Mouse (Mus musculus) T-cell, adult 2 months (primary cell): Measurements from ENCODE around the gene Tmem251.

ENCODE experiments used
- DNase-seq: peaks from one replicate; pipeline ENCODE4 v3.0.0; 2022; ENCODE audit warnings: low spot score

The Tmem251 gene

DNA sequence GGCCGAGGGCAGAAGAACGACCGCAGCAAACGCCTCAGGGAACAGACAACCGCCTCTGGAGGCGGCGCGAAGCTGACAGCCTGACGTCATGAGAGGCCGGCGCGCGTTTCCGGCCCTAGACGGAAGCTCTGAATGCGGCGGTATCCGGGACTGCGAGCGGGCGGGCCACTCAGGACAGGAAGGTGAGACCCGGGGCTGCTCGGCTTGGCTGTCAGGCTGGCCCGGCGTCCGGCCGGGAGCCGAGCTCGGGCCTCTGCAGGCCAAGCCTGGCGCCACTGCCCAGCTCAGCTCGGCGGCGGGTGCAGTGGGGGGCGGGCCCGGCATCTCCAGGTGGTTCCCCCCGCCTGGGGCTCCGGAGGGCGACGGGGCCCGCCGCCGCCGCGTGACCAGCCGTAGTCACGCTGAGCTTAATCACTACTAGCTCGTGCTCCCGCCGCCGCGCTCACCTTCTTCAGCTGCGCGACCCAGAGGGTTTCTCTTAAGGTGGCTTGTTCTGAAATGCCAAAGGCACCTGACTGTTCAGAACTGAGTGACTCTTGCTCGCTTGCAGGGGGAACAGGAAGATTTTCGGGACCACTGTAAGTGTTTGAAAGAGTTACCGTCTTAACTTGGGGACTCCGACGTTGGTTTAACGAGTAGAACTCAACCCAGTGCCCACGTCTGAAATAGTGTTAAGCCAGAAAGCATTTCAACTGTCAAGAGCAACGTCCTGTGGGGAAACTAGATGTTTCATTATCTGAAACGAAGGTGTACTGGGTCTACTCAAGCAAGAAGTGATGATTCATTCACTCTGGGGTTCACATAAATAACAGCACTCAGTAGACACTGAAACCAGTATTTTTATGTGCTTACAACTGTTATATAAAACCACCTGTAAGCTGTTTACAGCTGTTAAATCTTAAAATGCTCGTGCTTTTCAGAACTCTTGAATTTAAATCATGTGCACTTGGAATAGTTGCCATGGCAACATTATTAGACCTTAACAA is at the start of gene Tmem251, which contains the start of gene Moap1:
Gene Tmem251, plus strand, starts transcription at position 174 of the 986 bp plus-strand sequence.
Gene Moap1, minus strand, starts transcription at position 73 of the 986 bp plus-strand sequence.
- DNase-seq: peak; percentile 92

DNA sequence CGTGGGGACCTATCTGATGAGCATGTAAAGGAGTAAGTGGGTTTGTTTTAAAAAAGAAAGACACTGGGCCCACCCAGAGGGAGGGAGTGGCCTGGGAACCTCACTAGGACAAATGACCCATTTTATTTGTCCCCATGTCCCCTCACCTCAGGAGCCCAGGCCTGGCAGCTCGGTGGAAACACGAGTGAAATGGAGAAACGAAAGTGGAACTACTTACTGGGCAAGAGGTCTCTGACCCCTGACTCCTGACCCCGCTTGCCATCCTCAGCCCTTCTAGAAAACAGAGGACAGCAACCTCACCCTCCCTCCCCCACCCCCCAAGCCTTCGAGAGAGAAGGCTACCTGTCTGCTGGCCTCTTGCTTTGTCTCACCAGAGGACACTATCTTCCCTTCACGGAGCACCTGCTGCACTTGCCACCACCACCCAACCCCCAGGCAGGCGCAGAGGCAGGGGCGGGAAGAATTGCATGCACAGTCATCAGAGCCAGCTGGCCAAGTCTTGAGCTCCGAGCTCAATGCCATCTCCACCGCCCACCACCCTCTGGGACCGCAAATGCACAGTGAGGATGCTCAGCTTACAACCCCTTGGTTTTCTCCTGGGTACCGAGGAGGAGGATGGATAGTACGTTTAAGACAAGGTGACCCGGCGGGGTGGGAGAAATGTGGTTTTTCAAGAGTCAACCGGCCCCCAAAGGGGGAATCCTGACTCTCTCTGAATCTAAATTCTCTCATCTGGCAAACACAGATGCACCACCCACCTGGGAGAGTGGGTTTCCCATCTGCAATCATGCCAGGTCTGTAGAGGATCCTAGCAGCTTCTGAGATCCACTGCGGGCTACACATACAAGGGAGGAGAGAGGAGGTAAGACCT is 48.0 kb upstream of the Tmem251 start:
- DNase-seq: peak; percentile 47

- DNase-seq: no peak
These were observed 46.8 kb upstream of the Tmem251 start for GRCm38 (mm10) chr12:102696635-102697354.

- DNase-seq: no peak
These were observed 46.2 kb upstream of the Tmem251 start for GRCm38 (mm10) chr12:102697381-102697780.

- DNase-seq: no peak
These were observed 45.4 kb upstream of the Tmem251 start for GRCm38 (mm10) chr12:102698089-102698684.

DNA sequence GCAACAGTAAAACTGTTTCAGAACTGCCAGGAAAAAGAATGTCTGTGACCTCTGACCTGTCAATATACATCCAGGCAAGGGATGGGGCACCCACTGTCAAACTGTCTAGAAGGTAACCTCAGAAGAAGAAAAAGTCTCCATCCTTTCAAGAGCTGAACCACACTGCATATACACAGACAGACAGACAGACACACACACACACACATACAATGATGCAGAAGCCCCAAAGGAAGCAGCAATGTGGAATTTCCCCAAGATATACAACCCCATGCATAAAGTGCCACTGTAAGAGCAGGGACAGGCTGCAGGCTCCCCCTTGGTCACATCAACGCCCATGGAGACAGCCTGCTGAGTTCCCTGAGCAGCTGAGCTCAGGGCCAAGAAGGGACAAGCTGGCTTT is 44.4 kb upstream of the Tmem251 start:
- DNase-seq: peak; percentile 27

DNA sequence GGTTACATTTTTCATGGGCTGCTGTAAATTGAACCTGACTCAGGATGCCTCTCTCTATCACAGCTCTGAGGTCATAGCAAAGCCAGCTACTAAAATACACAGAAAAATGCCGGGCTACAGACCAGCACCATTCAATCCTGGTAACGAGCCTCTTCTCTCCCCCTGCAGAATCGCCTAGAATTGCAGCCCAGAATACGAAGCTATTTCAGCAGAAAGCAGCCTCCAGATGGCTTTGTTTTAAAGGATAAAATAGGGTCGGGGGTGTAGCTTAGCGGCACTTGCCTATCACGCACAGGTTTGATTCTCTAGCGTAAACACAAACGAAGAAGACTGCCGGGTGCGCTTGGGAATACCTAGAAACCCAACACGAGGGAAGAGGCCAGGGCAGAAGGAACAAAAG is 43.1 kb upstream of the Tmem251 start:
- DNase-seq: no peak

DNA sequence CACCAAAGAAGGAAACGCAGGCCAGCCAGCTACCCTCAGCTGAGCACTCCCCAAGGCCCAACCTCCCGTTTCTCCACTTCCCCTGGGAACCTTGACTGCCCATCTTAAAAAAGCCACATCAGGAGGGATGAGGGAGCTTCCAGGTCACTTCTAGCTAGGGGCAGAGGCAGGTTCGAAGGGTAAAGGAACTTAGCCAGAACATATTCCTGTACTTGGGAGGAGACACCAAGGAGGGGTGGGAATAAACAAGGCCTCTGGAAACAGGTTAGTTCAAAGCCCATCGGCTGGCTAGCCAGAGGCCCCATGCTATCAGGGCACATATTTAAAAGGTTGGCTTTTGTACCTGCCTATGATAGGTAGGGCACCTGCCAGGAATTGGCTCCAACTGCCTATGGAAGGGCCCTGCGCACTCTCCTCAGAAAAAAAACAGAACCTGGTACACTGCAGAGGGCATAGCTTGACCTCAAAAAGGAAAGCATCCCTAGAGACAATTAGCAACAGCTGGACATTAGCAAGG is 41.8 kb upstream of the Tmem251 start:
- no peak for DNase-seq

- peak; percentile 77 for DNase-seq
These were observed 41.0 kb upstream of the Tmem251 start for GRCm38 (mm10) chr12:102702356-102703110.

- DNase-seq: no peak
These were observed 40.5 kb upstream of the Tmem251 start for GRCm38 (mm10) chr12:102703111-102703412.

GRCm38 (mm10) chr12:102703441-102703840 is 40.1 kb upstream of the Tmem251 start:
- DNase-seq: no peak

DNA sequence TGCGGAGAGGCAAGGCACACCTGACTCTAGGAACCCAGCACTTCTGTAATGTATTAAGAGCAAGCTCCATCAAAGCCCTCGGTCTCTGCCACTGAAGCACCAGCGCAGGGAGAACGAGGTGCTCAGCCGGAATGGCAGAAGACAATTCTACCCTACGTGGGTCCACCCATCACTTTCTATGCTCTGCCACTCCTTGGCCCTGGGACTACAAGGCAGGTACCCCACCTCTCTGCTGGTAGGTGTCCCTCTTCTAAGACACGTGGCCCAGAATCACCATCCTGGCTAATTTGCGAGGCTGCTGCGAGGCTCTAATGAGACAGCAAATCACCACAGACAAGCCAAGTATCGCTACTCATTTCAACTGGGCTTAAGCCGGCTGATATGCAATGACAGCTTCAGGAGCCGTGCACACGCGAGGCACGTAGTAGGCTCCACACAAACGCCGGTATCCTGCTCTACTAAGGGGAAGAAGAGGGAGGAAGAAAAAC is 39.6 kb upstream of the Tmem251 start:
- DNase-seq: peak; percentile 20

- no peak for DNase-seq
These were observed 38.9 kb upstream of the Tmem251 start, which contains the start of gene Itpk1 for GRCm38 (mm10) chr12:102704457-102705198. Gene Itpk1 (minus strand): TSS chr12:102704930.

- peak; percentile 92 for DNase-seq
These were observed 38.2 kb upstream of the Tmem251 start for GRCm38 (mm10) chr12:102705216-102705871.

DNA sequence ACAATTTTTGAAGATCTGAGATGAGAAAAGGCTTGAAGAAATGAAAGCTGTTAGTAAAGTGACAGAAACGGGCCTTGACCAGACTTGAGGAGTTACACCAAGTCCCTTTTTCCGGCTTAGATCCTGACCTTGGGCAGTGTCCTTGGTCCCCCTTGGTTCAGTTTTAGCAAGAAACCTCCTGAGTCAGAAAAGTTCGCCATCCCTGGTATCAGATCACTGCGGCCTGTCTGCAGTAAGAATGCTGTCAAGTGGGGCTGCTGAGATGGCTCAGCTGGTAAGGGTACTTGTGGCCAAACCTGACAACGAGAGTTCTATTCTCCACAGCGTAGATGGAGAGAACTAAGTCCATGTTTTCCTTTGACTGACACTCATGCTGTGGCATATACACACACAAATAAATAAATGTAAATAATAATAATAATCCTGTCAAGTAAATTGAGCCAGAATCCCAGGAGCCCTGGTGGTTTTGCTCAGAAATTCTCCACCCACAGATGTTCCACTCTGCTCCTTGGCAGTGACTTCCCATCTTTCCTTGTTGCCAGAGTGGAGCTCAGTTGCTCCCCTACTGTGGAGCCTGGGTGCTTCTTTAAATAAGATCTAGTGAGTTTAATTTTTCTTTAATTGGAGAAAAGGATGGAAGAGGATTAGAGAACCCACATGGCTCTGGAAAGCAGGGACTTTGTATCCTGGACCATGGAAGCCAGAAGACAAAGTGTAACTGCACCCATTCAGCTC is 37.5 kb upstream of the Tmem251 start:
- DNase-seq: no peak

DNA sequence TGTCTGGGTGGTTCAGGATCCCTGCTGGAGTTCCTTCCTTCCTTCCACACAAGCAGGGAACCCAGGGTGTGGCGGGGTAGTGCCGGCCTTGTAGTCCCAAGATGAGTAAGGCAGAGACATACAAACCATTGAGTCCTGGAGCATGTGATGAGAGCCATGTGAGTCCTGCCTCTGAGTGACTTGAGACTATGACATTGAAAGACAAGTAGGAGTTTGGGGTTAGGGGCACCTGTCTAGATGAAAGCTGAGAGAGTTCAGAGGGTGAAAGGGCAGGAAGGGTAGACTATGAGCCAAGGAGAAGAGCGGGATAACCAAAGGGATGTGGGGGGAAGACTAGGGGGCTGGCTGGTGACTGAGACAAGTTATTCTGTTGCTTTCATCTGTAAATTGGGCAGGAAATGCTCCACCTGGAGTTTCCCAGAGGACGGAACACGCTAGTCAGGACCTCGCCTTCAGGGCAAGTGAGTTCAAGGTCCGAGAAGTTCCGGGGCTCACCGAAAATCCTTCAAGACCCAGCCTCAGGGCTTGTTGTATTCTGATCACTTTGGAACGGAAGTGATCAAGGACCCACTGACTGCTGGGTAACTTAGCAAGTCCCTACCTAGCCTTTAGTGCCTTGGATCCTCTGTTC is 36.6 kb upstream of the Tmem251 start:
- DNase-seq: no peak

GRCm38 (mm10) chr12:102708220-102708619 is 35.3 kb upstream of the Tmem251 start:
- DNase-seq: no peak

DNA sequence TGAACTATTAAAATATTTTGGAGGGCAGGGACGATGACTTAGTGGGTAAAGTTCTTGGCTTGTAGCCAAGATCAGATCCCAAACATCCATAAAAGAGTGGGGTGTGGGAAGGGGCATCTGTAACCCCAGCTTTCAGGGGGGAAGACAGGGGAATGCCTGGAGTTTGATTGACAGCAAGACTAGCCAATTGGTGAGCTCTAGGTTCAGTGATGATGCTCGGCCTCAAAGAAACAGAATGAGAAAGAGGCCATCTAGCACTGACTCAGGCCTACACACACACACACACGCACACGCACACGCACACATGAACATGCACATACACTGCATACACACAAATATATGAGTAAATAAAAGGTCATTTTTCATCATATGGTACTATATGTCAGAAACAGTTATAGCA is 33.7 kb upstream of the Tmem251 start:
- DNase-seq: no peak
